Mouse (Mus musculus): ENCODE measurements around the gene Tns2. TPM values are rescaled to one million over a fixed set of nuclear protein-coding genes. Genes with fewer than 3 reads are reported as not detected.
A peak's percentile ranks its signal among the peaks of the same experiment; 100 is the strongest.

The Tns2 gene
- polyA plus RNA-seq, 2 experiments, result 3.7 to 5.2 TPM

- H3K27me3 ChIP-seq (ENCODE audit: control insufficient read depth, insufficient read depth, low read length), result no peaks in the 10 kb centered on the region
- DNase-seq (ENCODE audit: low read depth in 3 of 3, low spot score in 3 of 3), result no peak
- 66% methylated on average over 4 of the region's 4 CpGs for WGBS (ENCODE audit: insufficient replicate concordance)
- no peak for ATAC-seq (ENCODE audit: insufficient read depth)
- H3K9ac ChIP-seq (replicated peaks), result no peak overlapping the region
- H3K4me3 ChIP-seq (ENCODE audit: insufficient read depth in 1 of 2, low read depth in 2 of 2, low read length in 2 of 2), result no peak overlapping the region
- TF ChIP-seq EP300 (IDR thresholded peaks at IDR 0.05; ENCODE audit: low read depth) (no peak), CTCF (IDR thresholded peaks at IDR 0.05; ENCODE audit: low read depth) (no peak)
- H3K36me3 ChIP-seq (replicated peaks; ENCODE audit: control insufficient read depth, insufficient read depth, low read depth), result no peaks in the 10 kb centered on the region; the same call in 1 of the 2 replicates
- H3K27ac ChIP-seq, result no peak overlapping the region
- no peak overlapping the region for H3K4me2 ChIP-seq (ENCODE audit: low read depth)
- no peaks in the 10 kb centered on the region for H3K4me1 ChIP-seq (replicated peaks; ENCODE audit: control insufficient read depth in 2 of 2, insufficient read depth in 2 of 2, low read length in 1 of 2)
- H3K9me3 ChIP-seq (ENCODE audit: control insufficient read depth, low read length), result no peaks in the 10 kb centered on the region
These were observed 13.5 kb downstream of the Tns2 start for GRCm38 (mm10) chr15:102113674-102114073.

- 73% methylated on average over 7 of the region's 7 CpGs for WGBS (ENCODE audit: insufficient replicate concordance)
- H3K9me3 ChIP-seq (ENCODE audit: control insufficient read depth, low read length), result no peaks in the 10 kb centered on the region
- DNase-seq (ENCODE audit: low read depth in 3 of 3, low spot score in 3 of 3), result no peak
These were observed 14.5 kb downstream of the Tns2 start for GRCm38 (mm10) chr15:102114651-102115260.

GRCm38 (mm10) chr15:102115731-102116231 lies 15.6 kb downstream of the Tns2 start:
- 42% methylated on average over 9 of the region's 9 CpGs for WGBS (ENCODE audit: insufficient replicate concordance)
- TF ChIP-seq EP300 (IDR thresholded peaks at IDR 0.05; ENCODE audit: low read depth), result no peak
- no peak for TF ChIP-seq CTCF (IDR thresholded peaks at IDR 0.05; ENCODE audit: low read depth)

More at GRCm38 (mm10) chr15:102114651-102115260, 14.5 kb downstream of the Tns2 start:
- Histone ChIP-seq H3K27ac (no peak overlapping the region), H3K27me3 (ENCODE audit: control insufficient read depth, insufficient read depth, low read length) (no peaks in the 10 kb centered on the region), H3K4me2 (ENCODE audit: low read depth) (no peak overlapping the region), H3K9ac (replicated peaks) (no peak overlapping the region), H3K4me1 (replicated peaks; ENCODE audit: control insufficient read depth in 2 of 2, insufficient read depth in 2 of 2, low read length in 1 of 2) (no peaks in the 10 kb centered on the region), H3K36me3 (replicated peaks; ENCODE audit: control insufficient read depth, insufficient read depth, low read depth) (no peaks in the 10 kb centered on the region; the same call in 1 of the 2 replicates), H3K4me3 (ENCODE audit: insufficient read depth in 1 of 2, low read depth in 2 of 2, low read length in 2 of 2) (no peak overlapping the region)
- TF ChIP-seq EP300 (IDR thresholded peaks at IDR 0.05; ENCODE audit: low read depth), result no peak
- no peak for TF ChIP-seq CTCF (IDR thresholded peaks at IDR 0.05; ENCODE audit: low read depth)
- ATAC-seq (ENCODE audit: insufficient read depth), result no peak

GRCm38 (mm10) chr15:102116753-102117415 lies 16.7 kb downstream of the Tns2 start:
- ATAC-seq (ENCODE audit: insufficient read depth) (no peak), DNase-seq (ENCODE audit: low read depth in 3 of 3, low spot score in 3 of 3) (no peak)
- TF ChIP-seq CTCF (IDR thresholded peaks at IDR 0.05; ENCODE audit: low read depth) (no peak), EP300 (IDR thresholded peaks at IDR 0.05; ENCODE audit: low read depth) (no peak)
- H3K4me3 ChIP-seq (ENCODE audit: insufficient read depth in 1 of 2, low read depth in 2 of 2, low read length in 2 of 2), result no peak overlapping the region
- no peak overlapping the region for H3K9ac ChIP-seq (replicated peaks)
- no peaks in the 10 kb centered on the region for H3K9me3 ChIP-seq (ENCODE audit: control insufficient read depth, low read length)
- H3K4me1 ChIP-seq (replicated peaks; ENCODE audit: control insufficient read depth in 2 of 2, insufficient read depth in 2 of 2, low read length in 1 of 2), result no peaks in the 10 kb centered on the region
- no peaks in the 10 kb centered on the region; the same call in none of the 2 replicates for H3K36me3 ChIP-seq (replicated peaks; ENCODE audit: control insufficient read depth, insufficient read depth, low read depth)
- WGBS (ENCODE audit: insufficient replicate concordance), result 74% methylated on average over 11 of the region's 11 CpGs
- H3K4me2 ChIP-seq (ENCODE audit: low read depth), result no peak overlapping the region
- no peaks in the 10 kb centered on the region for H3K27me3 ChIP-seq (ENCODE audit: control insufficient read depth, insufficient read depth, low read length)
- H3K27ac ChIP-seq, result no peak overlapping the region

More at GRCm38 (mm10) chr15:102115731-102116231, 15.6 kb downstream of the Tns2 start:
- Histone ChIP-seq H3K9me3 (ENCODE audit: control insufficient read depth, low read length) (no peaks in the 10 kb centered on the region), H3K4me1 (replicated peaks; ENCODE audit: control insufficient read depth in 2 of 2, insufficient read depth in 2 of 2, low read length in 1 of 2) (no peaks in the 10 kb centered on the region), H3K4me2 (ENCODE audit: low read depth) (no peak overlapping the region), H3K36me3 (replicated peaks; ENCODE audit: control insufficient read depth, insufficient read depth, low read depth) (no peaks in the 10 kb centered on the region; the same call in 1 of the 2 replicates), H3K27me3 (ENCODE audit: control insufficient read depth, insufficient read depth, low read length) (no peaks in the 10 kb centered on the region), H3K27ac (no peak overlapping the region), H3K4me3 (ENCODE audit: insufficient read depth in 1 of 2, low read depth in 2 of 2, low read length in 2 of 2) (no peak overlapping the region), H3K9ac (replicated peaks) (no peak overlapping the region)
- DNase-seq (ENCODE audit: low read depth in 3 of 3, low spot score in 3 of 3) (no peak), ATAC-seq (ENCODE audit: insufficient read depth) (peak; percentile 46; the same call in 1 of the 2 replicates)

Data from liver, embryonic 14.5 days (tissue).